In genomic region chr5:139480406-139480805, GRCm38 (mm10) we compare ENCODE assay signal across 9 mouse cellular contexts.
"Had no signal": no experiment of that assay in that cellular context is flagged by ENCODE, and none has a peak within 500 bp of the region (broad histone marks: within the 10 kb centered on the region; RNA-seq: fewer than 3 reads in every experiment).

No protein-coding gene starts in this region.

- H3K27ac ChIP-seq: limb, embryonic 10.5 days; liver, embryonic 13.5 days; lung, embryonic 15.5 days; midbrain, embryonic 13.5 days had no signal

- DNase-seq: kidney, postnatal 10 days; liver, embryonic 13.5 days; liver, postnatal 0 days; lung, postnatal 14 days; right cerebral cortex, postnatal 25 days; thymus, postnatal 36 days had no signal

- H3K27me3 ChIP-seq: liver, embryonic 13.5 days; lung, embryonic 15.5 days; midbrain, embryonic 13.5 days had no signal

- ATAC-seq: liver, postnatal 0 days; midbrain, embryonic 13.5 days had no signal

- H3K9ac ChIP-seq: liver, embryonic 13.5 days; liver, postnatal 0 days; lung, embryonic 15.5 days; midbrain, embryonic 13.5 days had no signal

- H3K9me3 ChIP-seq: limb, embryonic 10.5 days; liver, embryonic 13.5 days; lung, embryonic 15.5 days; midbrain, embryonic 13.5 days had no signal

- H3K4me3 ChIP-seq: limb, embryonic 10.5 days; liver, embryonic 13.5 days; lung, embryonic 15.5 days; midbrain, embryonic 13.5 days had no signal

- H3K4me2 ChIP-seq: liver, embryonic 13.5 days; lung, embryonic 15.5 days; midbrain, embryonic 13.5 days had no signal
